Mouse (Mus musculus) myocyte (in vitro differentiated cells): ENCODE data around the gene Lipm. TPM values are rescaled to one million over a fixed set of nuclear protein-coding genes. Genes with fewer than 3 reads are reported as not detected.

Experiments used
- H3K27me3 ChIP-seq: one replicate; pipeline ENCODE4 v1.6.1; 2011; ENCODE audit not compliant: control insufficient read depth, insufficient read depth, insufficient read length
- H3K36me3 ChIP-seq: one replicate; pipeline ENCODE4 v1.6.1; 2011; ENCODE audit not compliant: control insufficient read depth, insufficient read depth
- H3K4me2 ChIP-seq: one replicate; pipeline ENCODE4 v1.6.1; 2011; ENCODE audit warnings: low read depth, control low read depth
- H3K4me3 ChIP-seq: one replicate; pipeline ENCODE4 v1.5.1; 2011; ENCODE audit warnings: mild to moderate bottlenecking, control low read depth, moderate library complexity
- H3K79me2 ChIP-seq: one replicate; pipeline ENCODE4 v1.6.1; 2011; ENCODE audit not compliant: control insufficient read depth, insufficient read depth
- H3ac ChIP-seq: one replicate; pipeline ENCODE4 v1.6.1; 2011; ENCODE audit not compliant: control insufficient read depth, insufficient read length
- CEBPB ChIP-seq: IDR thresholded peaks from 2 replicates; pipeline ENCODE4 v1.6.1; 2011; ENCODE audit warnings: mild to moderate bottlenecking, moderate library complexity; ENCODE audit not compliant: poor library complexity, insufficient read depth, severe bottlenecking
- E2F4 ChIP-seq: IDR thresholded peaks from one replicate; pipeline ENCODE4 v1.6.1; 2011; ENCODE audit warnings: mild to moderate bottlenecking, control low read depth, moderate library complexity; ENCODE audit not compliant: insufficient read depth
- MAX ChIP-seq: IDR thresholded peaks from one replicate; pipeline ENCODE4 v1.6.1; 2011; ENCODE audit warnings: low read depth, mild to moderate bottlenecking, control low read depth
- MYOD1 ChIP-seq, 3 experiments: IDR thresholded peaks; one replicate each; pipeline ENCODE4 v1.6.1; 2011; ENCODE audit warnings: control low read depth in 2 of 3, low read depth in 2 of 3, mild to moderate bottlenecking in 2 of 3, moderate library complexity in 1 of 3; ENCODE audit not compliant: insufficient read length in 2 of 3, control insufficient read depth in 1 of 3
- MYOG ChIP-seq, 3 experiments: IDR thresholded peaks; one replicate each; pipeline ENCODE4 v1.6.1; 2011; ENCODE audit warnings: control low read depth in 2 of 3, low read depth in 2 of 3, mild to moderate bottlenecking in 2 of 3; ENCODE audit not compliant: insufficient read length in 2 of 3, control insufficient read depth in 1 of 3, insufficient read depth in 1 of 3
- POLR2A ChIP-seq: IDR thresholded peaks from one replicate; pipeline ENCODE4 v1.6.1; 2011; ENCODE audit warnings: low read depth, mild to moderate bottlenecking, control low read depth, moderate library complexity; ENCODE audit not compliant: insufficient read length
- POLR2AphosphoS2 ChIP-seq: IDR thresholded peaks from one replicate; pipeline ENCODE4 v1.6.1; 2011; ENCODE audit warnings: low read depth, control low read depth; ENCODE audit not compliant: insufficient read length
- REST ChIP-seq: IDR thresholded peaks from one replicate; pipeline ENCODE4 v1.6.1; 2011; ENCODE audit warnings: mild to moderate bottlenecking, control low read depth, moderate library complexity; ENCODE audit not compliant: insufficient read depth, insufficient read length
- SRF ChIP-seq: IDR thresholded peaks from one replicate; pipeline ENCODE4 v1.6.1; 2011; ENCODE audit warnings: low read depth; ENCODE audit not compliant: control insufficient read depth, insufficient read length
- TCF12 ChIP-seq: IDR thresholded peaks from one replicate; pipeline ENCODE4 v1.6.1; 2011; ENCODE audit warnings: mild to moderate bottlenecking, control low read depth; ENCODE audit not compliant: poor library complexity, insufficient read depth, severe bottlenecking
- TCF3 ChIP-seq: IDR thresholded peaks from one replicate; pipeline ENCODE4 v1.6.1; 2011; ENCODE audit warnings: low read depth, control low read depth; ENCODE audit not compliant: insufficient read length
- USF1 ChIP-seq: IDR thresholded peaks from one replicate; pipeline ENCODE4 v1.6.1; 2011; ENCODE audit warnings: low read depth, mild to moderate bottlenecking, control low read depth, moderate library complexity
- polyA plus RNA-seq: library from polyadenylated mRNA; unstranded; fragments of >200 nt; fragmentation: generic; extraction: Trizol; gene quantifications from one replicate; pipeline ENCODE4 v1.2.1, GENCODE M21; 2012; ENCODE audit warnings: missing spikeins

The Lipm gene
- polyA plus RNA-seq, 1 experiment = not detected

GRCm38 (mm10) chr19:34104841-34105240, 4.1 kb downstream of the Lipm start:
- no peak overlapping the region for H3ac ChIP-seq
- H3K4me3 ChIP-seq = no peak overlapping the region
- H3K36me3 ChIP-seq = no peaks in the 10 kb centered on the region
- no peak overlapping the region for H3K4me2 ChIP-seq
- no peaks in the 10 kb centered on the region for H3K27me3 ChIP-seq
- TF ChIP-seq REST = no peak
- TF ChIP-seq CEBPB = no peak
- TF ChIP-seq MAX = no peak
- no peak for TF ChIP-seq POLR2AphosphoS2
- no peaks in the 10 kb centered on the region for H3K79me2 ChIP-seq

- Histone ChIP-seq H3K36me3 (no peaks in the 10 kb centered on the region), H3K4me3 (no peak overlapping the region), H3K27me3 (no peaks in the 10 kb centered on the region), H3ac (no peak overlapping the region), H3K79me2 (no peaks in the 10 kb centered on the region), H3K4me2 (peak overlapping the region; percentile 65)
- no peak for TF ChIP-seq CEBPB
- no peak for TF ChIP-seq TCF12
- no peak for TF ChIP-seq SRF
- TF ChIP-seq POLR2AphosphoS2 = no peak
- TF ChIP-seq USF1 = no peak
- no peak for TF ChIP-seq MYOD1 (IDR thresholded peaks at IDR 0.05; ENCODE audit: control insufficient read depth in 1 of 3, insufficient read length in 2 of 3, low read depth in 2 of 3)
- TF ChIP-seq E2F4 = no peak
- no peak for TF ChIP-seq REST
- TF ChIP-seq MAX = no peak
These were observed 18.4 kb downstream of the Lipm start for GRCm38 (mm10) chr19:34119102-34119501.

- no peaks in the 10 kb centered on the region for H3K27me3 ChIP-seq
- H3K36me3 ChIP-seq = no peaks in the 10 kb centered on the region
- no peak overlapping the region for H3K4me3 ChIP-seq
- TF ChIP-seq POLR2AphosphoS2 = no peak
- no peak for TF ChIP-seq CEBPB
- no peak for TF ChIP-seq MYOG (IDR thresholded peaks at IDR 0.05; ENCODE audit: control insufficient read depth in 1 of 3, insufficient read depth in 1 of 3, insufficient read length in 2 of 3, low read depth in 2 of 3)
- TF ChIP-seq REST = no peak
- no peak for TF ChIP-seq TCF3
- TF ChIP-seq USF1 = no peak
- TF ChIP-seq TCF12 = no peak
- no peak for TF ChIP-seq MYOD1 (IDR thresholded peaks at IDR 0.05; ENCODE audit: control insufficient read depth in 1 of 3, insufficient read length in 2 of 3, low read depth in 2 of 3)
- TF ChIP-seq SRF = no peak
- no peak for TF ChIP-seq MAX
- TF ChIP-seq E2F4 = no peak
- TF ChIP-seq POLR2A = no peak
- H3K79me2 ChIP-seq = no peaks in the 10 kb centered on the region
- H3ac ChIP-seq = no peak overlapping the region
- peak overlapping the region; percentile 65 for H3K4me2 ChIP-seq
These were observed 18.9 kb downstream of the Lipm start for GRCm38 (mm10) chr19:34119653-34120052.

- Histone ChIP-seq H3ac (no peak overlapping the region), H3K36me3 (no peaks in the 10 kb centered on the region), H3K4me3 (no peak overlapping the region), H3K27me3 (no peaks in the 10 kb centered on the region), H3K79me2 (no peaks in the 10 kb centered on the region), H3K4me2 (peak overlapping the region; percentile 65)
- TF ChIP-seq POLR2A = no peak
- no peak for TF ChIP-seq TCF12
- no peak for TF ChIP-seq TCF3
- peak; percentile 80 for TF ChIP-seq SRF
- no peak for TF ChIP-seq USF1
- no peak for TF ChIP-seq REST
- no peak for TF ChIP-seq E2F4
- TF ChIP-seq MYOD1 (IDR thresholded peaks at IDR 0.05; ENCODE audit: control insufficient read depth in 1 of 3, insufficient read length in 2 of 3, low read depth in 2 of 3) = peak in 2 of 3 experiments; percentile 5 to 41
- no peak for TF ChIP-seq MYOG (IDR thresholded peaks at IDR 0.05; ENCODE audit: control insufficient read depth in 1 of 3, insufficient read depth in 1 of 3, insufficient read length in 2 of 3, low read depth in 2 of 3)
- no peak for TF ChIP-seq MAX
- no peak for TF ChIP-seq POLR2AphosphoS2
- peak; percentile 45; the same call in 1 of the 2 replicates for TF ChIP-seq CEBPB
These were observed 19.5 kb downstream of the Lipm start for GRCm38 (mm10) chr19:34120107-34120731.

GRCm38 (mm10) chr19:34138720-34139430, 38.1 kb downstream of the Lipm start:
- H3K79me2 ChIP-seq = no peaks in the 10 kb centered on the region

More at GRCm38 (mm10) chr19:34138720-34139430, 38.1 kb downstream of the Lipm start:
- TF ChIP-seq TCF12 (no peak), E2F4 (no peak)
- no peak overlapping the region for H3K4me3 ChIP-seq
- H3ac ChIP-seq = no peak overlapping the region
- no peak overlapping the region for H3K4me2 ChIP-seq
- H3K36me3 ChIP-seq = no peaks in the 10 kb centered on the region
- H3K27me3 ChIP-seq = no peaks in the 10 kb centered on the region
